Mouse (Mus musculus): ENCODE data around the gene Necap1.

Gene Necap1

DNA sequence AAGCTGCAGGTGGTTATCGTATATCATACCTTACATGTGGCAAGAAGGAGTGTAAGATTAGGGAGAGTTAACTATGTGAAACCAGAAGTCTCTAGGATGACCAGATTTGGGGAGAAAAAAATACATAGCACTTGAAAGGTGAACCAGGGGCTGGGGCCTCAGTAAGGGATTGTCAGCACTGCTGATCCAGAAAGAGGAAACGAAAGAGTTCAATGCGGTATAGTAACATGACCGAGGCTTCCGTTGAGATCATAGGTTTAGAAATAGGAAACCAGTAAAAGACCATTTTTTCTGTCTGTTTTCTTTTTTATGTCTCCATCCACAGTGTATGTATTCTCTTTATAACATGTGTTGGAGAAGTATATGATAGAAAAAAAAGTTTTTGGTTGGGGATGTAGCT lies 1.5 kb upstream of the Necap1 start:
- no peak for TF ChIP-seq GATA4 (IDR thresholded peaks at IDR 0.05; ENCODE audit: insufficient replicate concordance, low read length)

- TF ChIP-seq GATA4 (IDR thresholded peaks at IDR 0.05; ENCODE audit: insufficient replicate concordance, low read length), result no peak
Observed at GRCm38 (mm10) chr6:122874720-122875389, 581 bp downstream of the Necap1 start.

GRCm38 (mm10) chr6:122879141-122879735 lies 5.0 kb downstream of the Necap1 start:
- TF ChIP-seq GATA4 (IDR thresholded peaks at IDR 0.05; ENCODE audit: insufficient replicate concordance, low read length), result no peak

DNA sequence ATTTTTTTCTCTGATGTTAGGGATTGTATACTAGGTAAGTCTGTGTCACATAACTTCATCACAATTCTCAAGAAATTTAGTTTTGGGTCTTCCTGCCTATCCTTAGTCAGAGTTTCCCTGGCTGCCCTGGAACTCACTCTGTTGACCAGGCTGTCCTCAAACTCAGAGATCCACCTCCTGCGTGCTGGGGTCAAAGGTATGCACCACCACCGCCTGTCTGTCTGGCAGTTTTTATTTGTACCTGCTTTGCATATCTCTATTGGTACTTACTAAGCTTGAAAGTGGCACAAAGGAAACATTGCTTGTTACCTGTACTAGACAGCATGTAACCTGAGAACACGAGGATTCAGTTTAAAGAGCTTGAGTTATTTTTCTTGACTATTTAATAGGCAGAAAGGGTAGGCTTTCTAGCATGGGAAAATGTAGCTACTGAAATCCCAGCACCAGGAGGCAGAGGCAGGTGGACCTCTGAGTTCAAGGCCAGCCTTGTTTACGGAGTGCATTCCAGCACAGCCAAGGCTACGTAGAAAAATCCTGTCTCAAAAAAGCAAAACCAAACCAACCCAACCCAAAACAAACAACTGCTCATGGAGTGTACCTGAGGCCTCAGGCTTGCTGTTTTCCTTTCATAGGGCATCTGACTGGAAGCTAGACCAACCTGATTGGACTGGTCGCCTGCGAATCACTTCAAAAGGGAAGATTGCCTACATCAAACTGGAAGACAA lies 5.7 kb downstream of the Necap1 start:
- no peak for TF ChIP-seq GATA4 (IDR thresholded peaks at IDR 0.05; ENCODE audit: insufficient replicate concordance, low read length)

DNA sequence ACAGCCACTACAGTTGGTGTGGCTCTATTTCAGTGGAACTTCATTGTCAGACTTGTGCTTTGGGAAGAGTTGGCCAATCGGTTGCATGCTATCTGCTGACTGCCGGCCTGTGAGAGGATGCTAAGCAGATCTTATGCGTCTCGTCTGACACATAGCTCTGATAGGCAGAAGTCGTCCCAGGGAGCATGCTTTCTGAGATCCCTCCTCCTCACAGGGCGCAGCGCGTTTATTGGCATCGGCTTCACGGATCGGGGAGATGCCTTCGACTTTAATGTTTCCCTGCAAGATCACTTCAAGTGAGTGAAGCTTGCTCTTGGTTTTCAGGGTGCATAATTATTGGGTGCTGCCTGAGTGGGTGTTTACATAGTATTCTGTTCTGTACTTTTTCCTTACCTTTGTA lies 7.0 kb downstream of the Necap1 start:
- TF ChIP-seq GATA4 (IDR thresholded peaks at IDR 0.05; ENCODE audit: insufficient replicate concordance, low read length), result no peak

DNA sequence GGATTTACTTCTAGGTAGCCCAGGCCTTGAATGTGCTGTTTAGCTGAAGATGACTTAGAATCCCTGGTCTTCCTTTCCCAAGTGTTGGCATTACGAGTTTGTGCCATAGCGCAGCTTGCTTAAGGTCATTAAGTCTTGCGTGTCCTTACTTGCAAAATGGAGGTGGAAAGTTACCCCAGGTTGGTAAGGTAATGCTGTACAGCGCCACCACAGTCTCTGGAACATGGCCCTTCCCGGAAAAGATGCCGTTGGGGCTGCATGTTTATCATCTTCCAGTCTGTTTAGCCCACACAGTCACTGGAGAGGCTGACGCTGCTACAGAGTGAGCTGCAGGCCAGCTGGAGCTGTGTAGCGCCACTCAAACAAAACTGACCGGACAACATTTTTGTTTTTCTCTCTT lies 9.3 kb downstream of the Necap1 start:
- TF ChIP-seq GATA4 (IDR thresholded peaks at IDR 0.05; ENCODE audit: insufficient replicate concordance, low read length), result no peak

DNA sequence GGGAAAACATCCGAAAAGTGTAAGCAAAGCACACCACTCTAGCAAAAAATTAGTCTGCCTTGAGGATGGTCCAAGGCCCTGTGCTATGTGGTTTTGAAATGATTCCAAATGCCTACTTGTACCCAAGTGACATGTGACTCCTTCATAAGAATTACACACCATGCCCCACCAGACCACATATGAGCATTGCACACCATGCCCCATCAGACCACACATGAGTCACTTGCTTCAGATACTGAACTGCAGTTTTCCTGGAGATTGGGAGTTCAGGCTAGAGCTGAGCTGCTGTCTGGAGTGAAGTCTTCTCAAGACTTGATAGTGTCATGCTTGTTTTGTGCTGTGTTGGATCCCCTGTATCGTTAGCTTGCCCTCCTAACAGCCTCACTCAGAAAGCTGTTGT lies 15.3 kb downstream of the Necap1 start:
- TF ChIP-seq GATA4 (IDR thresholded peaks at IDR 0.05; ENCODE audit: insufficient replicate concordance, low read length), result no peak

- TF ChIP-seq GATA4 (IDR thresholded peaks at IDR 0.05; ENCODE audit: insufficient replicate concordance, low read length), result no peak
Observed at GRCm38 (mm10) chr6:122892442-122893049, 18.3 kb downstream of the Necap1 start.

- no peak for TF ChIP-seq GATA4 (IDR thresholded peaks at IDR 0.05; ENCODE audit: insufficient replicate concordance, low read length)
Observed at GRCm38 (mm10) chr6:122919922-122920321, 45.6 kb downstream of the Necap1 start.

DNA sequence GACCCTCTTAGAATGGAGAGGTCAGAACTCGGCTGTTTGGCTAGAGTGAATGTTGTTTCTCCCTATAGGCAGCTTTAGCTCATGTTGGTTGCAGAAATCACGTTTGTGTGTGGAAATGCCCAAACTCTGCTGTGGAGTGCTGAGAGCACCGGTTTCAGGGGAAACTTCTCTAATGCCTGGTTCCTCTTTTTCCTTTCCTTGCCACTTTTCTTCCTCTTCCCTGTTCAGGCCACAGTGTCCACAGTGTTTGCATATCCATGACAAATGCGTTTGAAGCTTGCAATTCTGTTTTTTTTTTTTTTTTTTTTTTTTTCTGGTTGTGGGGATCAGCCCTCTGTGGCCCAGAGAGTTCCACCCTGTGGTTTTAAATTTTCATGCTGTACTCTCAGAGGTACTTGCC lies 47.2 kb downstream of the Necap1 start, which contains the start of gene Clec4a1:
Clec4a1 (plus strand) TSS at position 398 of the 400 bp plus-strand sequence.
- no peak for TF ChIP-seq GATA4 (IDR thresholded peaks at IDR 0.05; ENCODE audit: insufficient replicate concordance, low read length)

- TF ChIP-seq GATA4 (IDR thresholded peaks at IDR 0.05; ENCODE audit: insufficient replicate concordance, low read length), result no peak
Observed at GRCm38 (mm10) chr6:122934845-122935244, 60.6 kb downstream of the Necap1 start.

All from liver, adult (tissue).